Comparison of ENCODE assay signal across 8 mouse cellular contexts in genomic region chr16:84774761-84775231, GRCm38 (mm10). TPM values are rescaled to one million over a fixed set of nuclear protein-coding genes. Genes with fewer than 3 reads are reported as not detected.
DNase-seq lines count a peak whose midpoint lies in the region; ATAC-seq and TF ChIP-seq lines count a peak whose summit lies in the region.

No protein-coding gene starts in this region.

- H3K36me3 ChIP-seq in embryonic facial prominence, embryonic 11.5 days (replicated peaks; ENCODE audit: control insufficient read depth, insufficient read depth, low read depth, low read length) = no peaks in the 10 kb centered on the region
- H3K36me3 ChIP-seq in heart, embryonic 12.5 days = no peaks in the 10 kb centered on the region
- H3K36me3 ChIP-seq in kidney, embryonic 15.5 days = no peaks in the 10 kb centered on the region
- H3K36me3 ChIP-seq in myocyte (ENCODE audit: control insufficient read depth, insufficient read depth) = no peaks in the 10 kb centered on the region

- no peaks in the 10 kb centered on the region for H3K9me3 ChIP-seq in embryonic facial prominence, embryonic 11.5 days (replicated peaks; ENCODE audit: control insufficient read depth, low read length)
- H3K9me3 ChIP-seq in heart, embryonic 12.5 days (replicated peaks) = peaks cover 7% of the 10 kb centered on the region
- no peaks in the 10 kb centered on the region for H3K9me3 ChIP-seq in kidney, embryonic 15.5 days (replicated peaks)

- TF ChIP-seq POLR2A in myocyte (IDR thresholded peaks at IDR 0.05; ENCODE audit: insufficient read length, low read depth) = peak; percentile 45

- no peak for ATAC-seq in embryonic facial prominence, embryonic 11.5 days (replicated peaks; ENCODE audit: insufficient number of reproducible peaks, low FRiP score, low TSS enrichment, low read depth)
- no peak for ATAC-seq in heart, embryonic 12.5 days (ENCODE audit: insufficient number of reproducible peaks, low FRiP score)
- peak; percentile 24; the same call in 1 of the 2 replicates for ATAC-seq in kidney, embryonic 15.5 days (replicated peaks; ENCODE audit: low FRiP score)

- under 1% methylated on average over 23 of the region's 23 CpGs for WGBS in embryonic facial prominence, embryonic 11.5 days
- under 1% methylated on average over 23 of the region's 23 CpGs for WGBS in heart, embryonic 12.5 days
- under 1% methylated on average over 23 of the region's 23 CpGs for WGBS in kidney, embryonic 15.5 days

- no peaks in the 10 kb centered on the region for H3K4me1 ChIP-seq in embryonic facial prominence, embryonic 11.5 days (ENCODE audit: control insufficient read depth, insufficient read depth, low read length)
- no peaks in the 10 kb centered on the region for H3K4me1 ChIP-seq in heart, embryonic 12.5 days (replicated peaks)
- H3K4me1 ChIP-seq in kidney, embryonic 15.5 days = peaks cover 21% of the 10 kb centered on the region

- H3K4me3 ChIP-seq in embryonic facial prominence, embryonic 11.5 days (ENCODE audit: low read depth, low read length) = peak overlapping the region; percentile 46
- H3K4me3 ChIP-seq in heart, embryonic 12.5 days = peak overlapping the region; percentile 69
- peak overlapping the region; percentile 60 for H3K4me3 ChIP-seq in kidney, embryonic 15.5 days (replicated peaks)
- peak overlapping the region; percentile 88 for H3K4me3 ChIP-seq in myocyte

- H3K9ac ChIP-seq in embryonic facial prominence, embryonic 11.5 days (replicated peaks; ENCODE audit: low read length) = peak overlapping the region; percentile 74
- H3K9ac ChIP-seq in heart, embryonic 12.5 days = peak overlapping the region; percentile 69
- peak overlapping the region; percentile 50 for H3K9ac ChIP-seq in kidney, embryonic 15.5 days

- peak overlapping the region; percentile 54 for H3ac ChIP-seq in myocyte (ENCODE audit: control insufficient read depth, insufficient read length)

- peak overlapping the region; percentile 65 for H3K27ac ChIP-seq in embryonic facial prominence, embryonic 11.5 days (replicated peaks; ENCODE audit: low read depth, low read length)
- H3K27ac ChIP-seq in heart, embryonic 12.5 days (ENCODE audit: poor library complexity, severe bottlenecking) = no peak overlapping the region
- H3K27ac ChIP-seq in kidney, embryonic 15.5 days = no peak overlapping the region

- DNase-seq in adrenal gland, adult 18-20 months (ENCODE audit: low spot score in 2 of 2) = peak; percentile 36 to 37
- no peak for DNase-seq in adrenal gland, postnatal 4 days (ENCODE audit: low spot score in 2 of 2)
- peak; percentile 68 for DNase-seq in embryonic facial prominence, embryonic 11.5 days (ENCODE audit: low spot score)
- DNase-seq in liver = peak; percentile 11
- no peak for DNase-seq in ovary, postnatal 10 days (ENCODE audit: low spot score)

- peaks cover 42% of the 10 kb centered on the region for H3K79me2 ChIP-seq in myocyte (ENCODE audit: control insufficient read depth, insufficient read depth)

- H3K27me3 ChIP-seq in embryonic facial prominence, embryonic 11.5 days (ENCODE audit: control insufficient read depth, insufficient read depth, low read length) = no peaks in the 10 kb centered on the region
- H3K27me3 ChIP-seq in heart, embryonic 12.5 days (replicated peaks) = no peaks in the 10 kb centered on the region
- H3K27me3 ChIP-seq in kidney, embryonic 15.5 days = peaks cover 36% of the 10 kb centered on the region
- H3K27me3 ChIP-seq in myocyte (ENCODE audit: control insufficient read depth, insufficient read depth, insufficient read length) = no peaks in the 10 kb centered on the region

- H3K4me2 ChIP-seq in embryonic facial prominence, embryonic 11.5 days (ENCODE audit: low read depth, low read length) = peak overlapping the region; percentile 99
- peak overlapping the region; percentile 92 for H3K4me2 ChIP-seq in heart, embryonic 12.5 days
- peak overlapping the region; percentile 100 for H3K4me2 ChIP-seq in kidney, embryonic 15.5 days
- H3K4me2 ChIP-seq in myocyte (ENCODE audit: low read depth) = peak overlapping the region; percentile 65

TF ChIP-seq in myocyte, 11 proteins besides CTCF, POLR2A, EP300 and RAD21:
- TF ChIP-seq POLR2AphosphoS2 (IDR thresholded peaks at IDR 0.05; ENCODE audit: insufficient read length, low read depth) = no peak
- TF ChIP-seq USF1 (IDR thresholded peaks at IDR 0.05; ENCODE audit: low read depth) = no peak
- TF ChIP-seq MYOG (IDR thresholded peaks at IDR 0.05; ENCODE audit: control insufficient read depth in 1 of 3, insufficient read depth in 1 of 3, insufficient read length in 2 of 3, low read depth in 2 of 3) = peak; percentile 40 to 91 (median 79)
- TF ChIP-seq E2F4 (IDR thresholded peaks at IDR 0.05; ENCODE audit: insufficient read depth) = no peak
- TF ChIP-seq MYOD1 (IDR thresholded peaks at IDR 0.05; ENCODE audit: control insufficient read depth in 1 of 3, insufficient read length in 2 of 3, low read depth in 2 of 3) = peak in 2 of 3 experiments; percentile 70 to 86
- no peak for TF ChIP-seq TCF12 (IDR thresholded peaks at IDR 0.05; ENCODE audit: insufficient read depth, poor library complexity, severe bottlenecking)
- peak; percentile 31 for TF ChIP-seq TCF3 (IDR thresholded peaks at IDR 0.05; ENCODE audit: insufficient read length, low read depth)
- TF ChIP-seq CEBPB (IDR thresholded peaks at IDR 0.05; ENCODE audit: insufficient read depth, poor library complexity, severe bottlenecking) = no peak
- TF ChIP-seq SRF (IDR thresholded peaks at IDR 0.05; ENCODE audit: control insufficient read depth, insufficient read length, low read depth) = no peak
- TF ChIP-seq MAX (IDR thresholded peaks at IDR 0.05; ENCODE audit: low read depth) = no peak
- TF ChIP-seq REST (IDR thresholded peaks at IDR 0.05; ENCODE audit: insufficient read depth, insufficient read length) = no peak

RNA-seq across cellular contexts. Expression of gene Jam2, which starts 0.9 kb away (rescaled TPM):
- 10 to 100 TPM; 10.6 to 13.9 TPM for total RNA-seq in adrenal gland, adult 18-20 months (2021)
- 10 to 100 TPM in 1 of 2 experiments, 1 to 10 TPM in 1; 9.6 to 11.8 TPM for total RNA-seq in adrenal gland, postnatal 4 days (2021)
- 12.7 and 14.3 TPM in 2 replicates for polyA plus RNA-seq in embryonic facial prominence, embryonic 11.5 days (2014; fragmentation: Nextera tagmentation; extraction: Ambion mirVana)
- polyA plus RNA-seq in heart, embryonic 12.5 days (2016; fragmentation: Nextera tagmentation; extraction: Ambion mirVana) = 8.3 and 8.6 TPM in 2 replicates
- 4.0 TPM in 2 replicates for polyA plus RNA-seq in kidney, embryonic 15.5 days (2015; fragmentation: Nextera tagmentation; extraction: Ambion mirVana)
- polyA plus RNA-seq in myocyte (2012; fragmentation: generic; extraction: Trizol) = 37.2 TPM

RNA-seq across cellular contexts. Expression of gene Mrpl39, which starts 39.3 kb away (rescaled TPM):
- total RNA-seq in adrenal gland, adult 18-20 months (2021) = 10 to 100 TPM; 43.8 to 44.5 TPM
- 10 to 100 TPM; 44.5 to 47.2 TPM for total RNA-seq in adrenal gland, postnatal 4 days (2021)
- 53.5 and 56.7 TPM in 2 replicates for polyA plus RNA-seq in embryonic facial prominence, embryonic 11.5 days (2014; fragmentation: Nextera tagmentation; extraction: Ambion mirVana)
- polyA plus RNA-seq in heart, embryonic 12.5 days (2016; fragmentation: Nextera tagmentation; extraction: Ambion mirVana) = 48.5 and 50.4 TPM in 2 replicates
- 48.0 and 51.9 TPM in 2 replicates for polyA plus RNA-seq in kidney, embryonic 15.5 days (2015; fragmentation: Nextera tagmentation; extraction: Ambion mirVana)
- polyA plus RNA-seq in myocyte (2012; fragmentation: generic; extraction: Trizol) = 36.6 TPM

RNA-seq across cellular contexts. Expression of gene Gabpa, which starts 59.9 kb away (rescaled TPM):
- total RNA-seq in adrenal gland, adult 18-20 months (2021) = 10 to 100 TPM; 32.9 to 34.3 TPM
- 10 to 100 TPM; 57.6 to 59.8 TPM for total RNA-seq in adrenal gland, postnatal 4 days (2021)
- 44.9 and 47.2 TPM in 2 replicates for polyA plus RNA-seq in embryonic facial prominence, embryonic 11.5 days (2014; fragmentation: Nextera tagmentation; extraction: Ambion mirVana)
- 44.4 and 47.2 TPM in 2 replicates for polyA plus RNA-seq in heart, embryonic 12.5 days (2016; fragmentation: Nextera tagmentation; extraction: Ambion mirVana)
- polyA plus RNA-seq in kidney, embryonic 15.5 days (2015; fragmentation: Nextera tagmentation; extraction: Ambion mirVana) = 39.4 and 39.5 TPM in 2 replicates
- polyA plus RNA-seq in myocyte (2012; fragmentation: generic; extraction: Trizol) = 10.3 TPM

Comparison
In these comparisons a context has a peak if more than half of its experiments do, and no peak if none do; other contexts are left out.
1. DNase-seq: peak in adrenal gland, adult 18-20 months (2 of 2), embryonic facial prominence, embryonic 11.5 days (single experiment) and liver (single experiment); none in adrenal gland, postnatal 4 days (0 of 2) and ovary, postnatal 10 days (single experiment).
2. Peak in every context shown above with its lines, with median percentiles within 50 percentile points of each other: H3K4me2 ChIP-seq, H3K4me3 ChIP-seq and H3K9ac ChIP-seq.